Mouse (Mus musculus) heart, embryonic 13.5 days (tissue): Measurements from ENCODE around the gene Krt87. TPM values are rescaled to one million over a fixed set of nuclear protein-coding genes. Genes with fewer than 3 reads are reported as not detected.

Experiments used
- ATAC-seq: fragments of 200-750 bp; cut with Nextera tagmentation; 2 replicates; pipeline ENCODE4 v1.8.0; 2017; ENCODE audit warnings: moderate TSS enrichment; ENCODE audit not compliant: insufficient number of reproducible peaks, low FRiP score, low TSS enrichment; ENCODE audit errors: extremely low read depth
- H3K27ac ChIP-seq: fragments of 300-500 bp; sonication (generic); replicated peaks from 2 replicates; pipeline ENCODE4 v1.5.1; 2015; ENCODE audit warnings: moderate library complexity, mild to moderate bottlenecking, inconsistent platforms
- H3K27me3 ChIP-seq: fragments of 300-500 bp; sonication (generic); replicated peaks from 2 replicates; pipeline ENCODE4 v1.6.1; 2015; ENCODE audit warnings: mild to moderate bottlenecking, inconsistent platforms
- H3K36me3 ChIP-seq: fragments of 300-500 bp; sonication (generic); 2 replicates; pipeline ENCODE4 v1.6.1; 2015; ENCODE audit warnings: mild to moderate bottlenecking, inconsistent platforms
- H3K4me1 ChIP-seq: fragments of 300-500 bp; sonication (generic); 2 replicates; pipeline ENCODE4 v1.6.1; 2015; ENCODE audit warnings: inconsistent platforms
- H3K4me2 ChIP-seq: fragments of 300-500 bp; sonication (generic); 2 replicates; pipeline ENCODE4 v1.6.1; 2015; ENCODE audit warnings: inconsistent platforms, mild to moderate bottlenecking, moderate library complexity
- H3K4me3 ChIP-seq: fragments of 300-500 bp; sonication (generic); 2 replicates; pipeline ENCODE4 v1.5.1; 2015; ENCODE audit warnings: moderate library complexity, mild to moderate bottlenecking, inconsistent platforms
- H3K9ac ChIP-seq: fragments of 300-500 bp; sonication (generic); 2 replicates; pipeline ENCODE4 v1.6.1; 2015; ENCODE audit warnings: inconsistent platforms, mild to moderate bottlenecking, moderate library complexity
- H3K9me3 ChIP-seq: fragments of 300-500 bp; sonication (generic); 2 replicates; pipeline ENCODE4 v1.6.1; 2016; ENCODE audit warnings: inconsistent platforms
- WGBS: fragments of 180-500 bp; shearing (Covaris S2); methylation state at CpG from one replicate; pipeline ENCODE4 v1.1.7; 2015; ENCODE audit warnings: mixed read lengths; 5-methylcytosine and 5-hydroxymethylcytosine counted together
- polyA plus RNA-seq: library from polyadenylated mRNA; unstranded; fragments of >200 nt; fragmentation: Nextera tagmentation; extraction: Ambion mirVana; gene quantifications from 2 replicates; pipeline ENCODE4 v1.2.1, GENCODE M21; 2015

Krt87 gene
- polyA plus RNA-seq, 1 experiment from 2014 or later, result 0.08 TPM

- no peaks in the 10 kb centered on the region for H3K9me3 ChIP-seq
- ATAC-seq, result no peak
- WGBS, result 81% methylated on average over 4 of the region's 4 CpGs
Observed at GRCm38 (mm10) chr15:101418950-101419349, 19.7 kb downstream of the Krt87 start.

GRCm38 (mm10) chr15:101414807-101415565, 23.6 kb downstream of the Krt87 start:
- Histone ChIP-seq H3K27me3 (peaks cover 45% of the 10 kb centered on the region), H3K36me3 (no peaks in the 10 kb centered on the region), H3K9ac (0 out of 2 replicates have a peak overlapping the region, but pooled peaks have one; percentile 10), H3K4me3 (no peak overlapping the region), H3K27ac (no peak overlapping the region), H3K4me1 (peaks cover 12% of the 10 kb centered on the region), H3K9me3 (no peaks in the 10 kb centered on the region), H3K4me2 (no peak overlapping the region)
- ATAC-seq, result no peak
- WGBS, result 43% methylated on average over 11 of the region's 11 CpGs

More at GRCm38 (mm10) chr15:101418950-101419349, 19.7 kb downstream of the Krt87 start:
- Histone ChIP-seq H3K27ac (no peak overlapping the region), H3K4me2 (no peak overlapping the region), H3K4me1 (no peaks in the 10 kb centered on the region), H3K9ac (no peak overlapping the region), H3K27me3 (peaks cover 25% of the 10 kb centered on the region), H3K4me3 (no peak overlapping the region), H3K36me3 (no peaks in the 10 kb centered on the region)

- 0 out of 2 replicates have a peak overlapping the region, but pooled peaks have one; percentile 32 for H3K4me2 ChIP-seq
- no peak overlapping the region for H3K27ac ChIP-seq
Observed at GRCm38 (mm10) chr15:101413916-101414635, 24.5 kb downstream of the Krt87 start.

GRCm38 (mm10) chr15:101412188-101412587, 26.4 kb downstream of the Krt87 start:
- peaks cover 12% of the 10 kb centered on the region for H3K4me1 ChIP-seq
- 20% methylated on average over 31 of the region's 31 CpGs for WGBS
- no peaks in the 10 kb centered on the region for H3K36me3 ChIP-seq
- H3K27ac ChIP-seq, result peak overlapping the region; percentile 53
- no peaks in the 10 kb centered on the region for H3K9me3 ChIP-seq
- H3K4me3 ChIP-seq, result peak overlapping the region; percentile 30
- ATAC-seq, result no peak
- H3K9ac ChIP-seq, result peak overlapping the region; percentile 56
- peaks cover 40% of the 10 kb centered on the region for H3K27me3 ChIP-seq
- peak overlapping the region; percentile 32 for H3K4me2 ChIP-seq

More at GRCm38 (mm10) chr15:101413916-101414635, 24.5 kb downstream of the Krt87 start:
- WGBS, result 42% methylated on average over 7 of the region's 7 CpGs
- Histone ChIP-seq H3K27me3 (peaks cover 40% of the 10 kb centered on the region), H3K4me1 (peaks cover 12% of the 10 kb centered on the region), H3K9me3 (no peaks in the 10 kb centered on the region), H3K36me3 (no peaks in the 10 kb centered on the region), H3K9ac (no peak overlapping the region), H3K4me3 (no peak overlapping the region)
- no peak for ATAC-seq

DNA sequence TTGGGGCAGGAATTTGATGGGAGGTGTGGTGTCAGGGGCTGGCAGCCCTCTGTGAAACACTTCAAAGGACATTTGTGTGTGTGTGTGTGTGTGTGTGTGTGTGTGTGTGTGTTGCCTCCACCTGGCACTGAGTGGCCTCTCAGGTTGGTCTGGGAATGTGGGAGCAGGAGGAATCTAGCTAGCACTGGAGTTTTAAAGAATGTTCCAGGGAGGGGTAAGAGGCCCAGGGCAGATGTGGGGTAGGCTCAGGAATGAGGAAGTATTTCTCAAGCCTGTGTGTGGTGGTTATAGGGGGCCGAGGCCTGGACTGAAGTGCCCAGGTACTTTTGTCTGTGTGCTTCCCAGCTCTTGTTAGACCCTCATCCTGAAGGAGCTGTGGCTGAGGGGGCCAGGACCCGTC, 27.8 kb downstream of the Krt87 start, which contains the start of gene Krt7:
TSS of gene Krt7 (plus strand) at position 269 of the 400 bp plus-strand sequence.
- H3K36me3 ChIP-seq, result no peaks in the 10 kb centered on the region
- WGBS, result 31% methylated on average over 2 of the region's 2 CpGs
- peak within 1 kb of the TSS; percentile 53 for H3K27ac ChIP-seq
- peak within 1 kb of the TSS; percentile 56; the same call in 1 of the 2 replicates for H3K9ac ChIP-seq
- no peak for ATAC-seq
- H3K4me3 ChIP-seq, result peak within 1 kb of the TSS; percentile 30; the same call in 1 of the 2 replicates
- peak within 1 kb of the TSS; percentile 32 for H3K4me2 ChIP-seq
- no peaks in the 10 kb centered on the region for H3K9me3 ChIP-seq
- peaks cover 12% of the 10 kb centered on the region for H3K4me1 ChIP-seq
- peaks cover 43% of the 10 kb centered on the region for H3K27me3 ChIP-seq

GRCm38 (mm10) chr15:101398269-101398668, 40.3 kb downstream of the Krt87 start:
- no peak for ATAC-seq
- no peak overlapping the region for H3K4me2 ChIP-seq
- no peaks in the 10 kb centered on the region for H3K36me3 ChIP-seq
- peaks cover 22% of the 10 kb centered on the region for H3K4me1 ChIP-seq
- H3K9me3 ChIP-seq, result no peaks in the 10 kb centered on the region
- H3K27me3 ChIP-seq, result 0 out of 2 replicates have a peak, but pooled peaks cover 10% of the 10 kb centered on the region
- H3K27ac ChIP-seq, result no peak overlapping the region
- H3K4me3 ChIP-seq, result no peak overlapping the region
- 78% methylated on average over 8 of the region's 8 CpGs for whole genome bisulfite sequencing
- H3K9ac ChIP-seq, result no peak overlapping the region

DNA sequence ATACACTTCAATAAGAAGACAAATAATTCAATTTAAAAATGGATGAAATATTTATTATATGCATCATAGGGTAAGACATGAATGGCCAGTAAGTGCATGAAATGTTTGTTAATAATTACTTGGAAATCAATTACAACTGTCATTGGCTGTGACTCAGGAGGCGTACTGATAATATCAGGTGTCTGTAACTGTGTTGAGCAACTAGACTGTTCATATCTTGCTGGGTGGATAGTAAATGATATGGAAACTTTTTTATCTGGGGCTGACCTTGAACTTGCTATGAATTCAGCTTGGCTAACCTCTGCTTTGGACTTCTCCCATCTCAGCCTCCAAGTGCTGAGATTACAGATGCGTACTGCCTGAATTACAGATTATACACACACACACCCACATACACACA, 40.9 kb downstream of the Krt87 start:
- Histone ChIP-seq H3K36me3 (no peaks in the 10 kb centered on the region), H3K9ac (no peak overlapping the region), H3K4me1 (peaks cover 19% of the 10 kb centered on the region), H3K27me3 (0 out of 2 replicates have a peak, but pooled peaks cover 10% of the 10 kb centered on the region), H3K27ac (no peak overlapping the region), H3K9me3 (no peaks in the 10 kb centered on the region), H3K4me3 (no peak overlapping the region), H3K4me2 (no peak overlapping the region)
- no peak for ATAC-seq
- 73% methylated on average over 2 of the region's 2 CpGs for WGBS

DNA sequence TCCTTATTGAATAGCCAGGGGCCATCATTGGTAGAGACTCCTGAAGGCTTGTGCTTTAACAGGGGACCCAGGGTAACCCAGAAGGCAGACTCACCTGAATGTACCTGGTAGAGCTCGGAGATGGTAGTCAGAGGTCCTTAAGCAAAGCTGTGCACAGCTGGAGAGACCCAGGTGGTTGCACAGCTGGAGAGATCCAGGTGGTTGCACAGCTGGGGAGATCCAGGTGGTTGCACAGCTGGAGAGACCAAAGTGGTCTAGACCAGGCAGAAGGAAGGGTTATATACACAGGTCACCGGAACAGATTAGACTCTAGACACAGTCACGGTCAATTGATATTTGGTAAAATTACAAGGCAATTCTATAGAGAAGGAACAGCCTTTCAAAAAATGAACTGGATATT, 41.7 kb downstream of the Krt87 start:
- Histone ChIP-seq H3K36me3 (no peaks in the 10 kb centered on the region), H3K9ac (no peak overlapping the region), H3K4me1 (peaks cover 13% of the 10 kb centered on the region), H3K27me3 (0 out of 2 replicates have a peak, but pooled peaks cover 10% of the 10 kb centered on the region), H3K4me2 (no peak overlapping the region), H3K27ac (no peak overlapping the region), H3K9me3 (no peaks in the 10 kb centered on the region), H3K4me3 (no peak overlapping the region)
- no peak for ATAC-seq
- WGBS, result 83% methylated on average over 3 of the region's 3 CpGs

- WGBS, result 24% methylated on average over 7 of the region's 7 CpGs
- Histone ChIP-seq H3K27ac (no peak overlapping the region), H3K4me3 (no peak overlapping the region), H3K36me3 (no peaks in the 10 kb centered on the region), H3K9me3 (no peaks in the 10 kb centered on the region), H3K27me3 (0 out of 2 replicates have a peak, but pooled peaks cover 10% of the 10 kb centered on the region), H3K4me2 (no peak overlapping the region), H3K9ac (no peak overlapping the region), H3K4me1 (peaks cover 13% of the 10 kb centered on the region)
- no peak for ATAC-seq
Observed at GRCm38 (mm10) chr15:101396466-101396865, 42.1 kb downstream of the Krt87 start.

DNA sequence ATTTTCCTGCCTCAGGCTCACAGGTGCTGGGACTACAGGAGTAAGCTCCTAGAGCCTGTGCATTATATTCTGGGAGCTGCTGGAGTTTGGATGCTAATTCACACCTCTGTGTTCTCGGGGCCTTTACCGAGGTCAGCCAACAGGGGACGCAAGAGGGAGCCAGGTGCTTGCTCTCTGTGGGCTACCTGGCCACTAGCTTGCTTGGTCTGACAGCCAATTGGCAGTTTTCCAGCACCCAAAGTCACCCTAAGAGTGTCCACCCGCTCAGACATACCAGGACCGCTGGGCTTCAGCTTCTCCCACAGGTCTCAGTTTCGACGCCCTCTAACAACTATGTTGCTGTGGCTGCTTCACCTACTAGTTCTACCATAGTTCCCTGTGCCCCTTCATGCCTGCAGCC, 43.7 kb downstream of the Krt87 start:
- Histone ChIP-seq H3K9me3 (no peaks in the 10 kb centered on the region), H3K27me3 (0 out of 2 replicates have a peak, but pooled peaks cover 7% of the 10 kb centered on the region), H3K9ac (no peak overlapping the region), H3K36me3 (no peaks in the 10 kb centered on the region), H3K4me1 (peaks cover 13% of the 10 kb centered on the region), H3K27ac (no peak overlapping the region), H3K4me3 (no peak overlapping the region), H3K4me2 (no peak overlapping the region)
- WGBS, result 50% methylated on average over 7 of the region's 7 CpGs
- no peak for ATAC-seq

DNA sequence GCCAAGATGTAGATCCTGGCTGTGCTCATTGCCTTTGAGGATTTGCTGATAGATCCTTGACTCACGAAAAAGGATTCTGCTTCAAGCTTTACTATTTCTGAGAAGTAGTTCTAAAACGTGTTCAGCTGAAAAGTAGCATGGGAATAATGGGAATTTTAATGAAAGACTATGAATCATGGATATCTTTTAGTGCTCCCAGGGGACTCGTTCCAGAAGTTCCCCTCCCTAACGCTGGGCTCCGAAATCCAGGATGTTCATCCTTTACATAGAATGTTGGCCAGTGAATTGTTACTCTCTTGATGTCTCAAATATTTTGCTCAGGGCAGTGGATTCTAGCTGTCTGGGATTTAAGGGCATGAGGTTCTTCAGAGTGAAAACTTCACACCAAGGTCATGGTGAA, 46.4 kb downstream of the Krt87 start:
- Histone ChIP-seq H3K9me3 (no peaks in the 10 kb centered on the region), H3K36me3 (no peaks in the 10 kb centered on the region)
- 78% methylated on average over 5 of the region's 5 CpGs for WGBS

More for the DNA sequence above, 46.4 kb downstream of the Krt87 start:
- peaks cover 13% of the 10 kb centered on the region; the same call in 1 of the 2 replicates for H3K27me3 ChIP-seq
- no peak overlapping the region for H3K9ac ChIP-seq
- H3K4me1 ChIP-seq, result peaks cover 29% of the 10 kb centered on the region
- H3K4me2 ChIP-seq, result no peak overlapping the region
- no peak overlapping the region for H3K27ac ChIP-seq
- ATAC-seq, result no peak
- no peak overlapping the region for H3K4me3 ChIP-seq
